Mouse (Mus musculus) lung, postnatal 0 days (tissue): ENCODE measurements around the gene Celsr1. TPM values are rescaled to one million over a fixed set of nuclear protein-coding genes. Genes with fewer than 3 reads are reported as not detected.

ENCODE experiments used
- ATAC-seq: fragments of 200-750 bp; cut with Nextera tagmentation; 2 replicates; pipeline ENCODE4 v1.8.0; 2017; ENCODE audit warnings: moderate library complexity
- DNase-seq: peaks from one replicate; pipeline ENCODE4 v3.0.0-alpha.2; 2016; ENCODE audit warnings: low spot score
- H3K27ac ChIP-seq: fragments of 300-500 bp; sonication (generic); 2 replicates; pipeline ENCODE4 v1.5.1; 2014; ENCODE audit warnings: antibody characterized with exemption, mild to moderate bottlenecking, low read length, mixed read lengths
- H3K27me3 ChIP-seq: fragments of 300-500 bp; sonication (generic); replicated peaks from 2 replicates; pipeline ENCODE4 v1.6.1; 2014; ENCODE audit warnings: low read length, mixed read lengths; ENCODE audit not compliant: insufficient read depth
- H3K36me3 ChIP-seq: fragments of 300-500 bp; sonication (generic); 2 replicates; pipeline ENCODE4 v1.6.1; 2014; ENCODE audit warnings: low read length, mixed read lengths; ENCODE audit not compliant: insufficient read depth
- H3K4me1 ChIP-seq: fragments of 300-500 bp; sonication (generic); 2 replicates; pipeline ENCODE4 v1.6.1; 2014; ENCODE audit warnings: antibody characterized with exemption, low read depth, low read length, mixed read lengths; ENCODE audit not compliant: insufficient read depth
- H3K4me2 ChIP-seq: fragments of 300-500 bp; sonication (generic); replicated peaks from 2 replicates; pipeline ENCODE4 v1.6.1; 2014; ENCODE audit warnings: low read depth, mild to moderate bottlenecking, low read length, moderate library complexity, mixed read lengths
- H3K4me3 ChIP-seq: fragments of 300-500 bp; sonication (generic); 2 replicates; pipeline ENCODE4 v1.5.1; 2014; ENCODE audit warnings: low read depth, low read length
- H3K9ac ChIP-seq: fragments of 300-500 bp; sonication (generic); replicated peaks from 2 replicates; pipeline ENCODE4 v1.6.1; 2014; ENCODE audit warnings: low read depth, mild to moderate bottlenecking
- H3K9me3 ChIP-seq: fragments of 300-500 bp; sonication (generic); 2 replicates; pipeline ENCODE4 v1.6.1; 2016; ENCODE audit warnings: low read length, mixed read lengths
- CTCF ChIP-seq: IDR thresholded peaks from 2 replicates; pipeline ENCODE4 v1.5.1; 2016; ENCODE audit warnings: antibody characterized with exemption, mild to moderate bottlenecking
- EP300 ChIP-seq: IDR thresholded peaks from 2 replicates; pipeline ENCODE4 v1.6.1; 2016; ENCODE audit warnings: antibody characterized with exemption, mild to moderate bottlenecking, control low read depth
- WGBS: fragments of 180-500 bp; shearing (Covaris S2); extraction: QIAGEN DNeasy Blood & Tissue Kit; methylation state at CpG from one replicate; pipeline ENCODE4 v1.1.7; 2014; 5-methylcytosine and 5-hydroxymethylcytosine counted together
- polyA plus RNA-seq: library from polyadenylated mRNA; unstranded; fragments of >200 nt; fragmentation: Nextera tagmentation; extraction: Ambion mirVana; gene quantifications from 2 replicates; pipeline ENCODE4 v1.2.1, GENCODE M21; 2015

Celsr1 gene
- polyA plus RNA-seq, result 2.1 and 2.2 TPM in 2 replicates

GRCm38 (mm10) chr15:86033191-86033841, at the start of gene Celsr1:
TSS of gene Celsr1 (minus strand) at chr15:86033777.
- H3K9ac ChIP-seq, result peak within 1 kb of the TSS; percentile 23; the same call in 1 of the 2 replicates
- peak within 1 kb of the TSS; percentile 87 for H3K4me2 ChIP-seq
- H3K4me1 ChIP-seq, result peaks cover 5% of the 10 kb centered on the region; the same call in 1 of the 2 replicates
- peak within 1 kb of the TSS; percentile 57 for H3K4me3 ChIP-seq
- no peaks in the 10 kb centered on the region for H3K9me3 ChIP-seq
- peak within 1 kb of the TSS; percentile 85 for H3K27ac ChIP-seq
- WGBS, result under 1% methylated on average over 65 of the region's 80 CpGs
- peaks cover 25% of the 10 kb centered on the region for H3K27me3 ChIP-seq
- no peak for TF ChIP-seq EP300
- no peak; the same call in none of the 2 replicates for TF ChIP-seq CTCF
- peak; percentile 38 for DNase-seq
- H3K36me3 ChIP-seq, result no peaks in the 10 kb centered on the region
- ATAC-seq, result peak; percentile 4; the same call in 1 of the 2 replicates

GRCm38 (mm10) chr15:86083261-86083741, 49.7 kb upstream of the Celsr1 start:
- no peaks in the 10 kb centered on the region for H3K27me3 ChIP-seq
- peaks cover 23% of the 10 kb centered on the region for H3K4me1 ChIP-seq
- no peak for TF ChIP-seq EP300
- no peaks in the 10 kb centered on the region for H3K9me3 ChIP-seq
- no peak overlapping the region for H3K4me3 ChIP-seq
- WGBS, result 24% methylated on average over 6 of the region's 6 CpGs
- DNase-seq (peak; percentile 30), ATAC-seq (peak; percentile 11; the same call in 1 of the 2 replicates)
- no peak overlapping the region for H3K9ac ChIP-seq
- H3K27ac ChIP-seq, result no peak overlapping the region
- H3K4me2 ChIP-seq, result no peak overlapping the region
- no peaks in the 10 kb centered on the region for H3K36me3 ChIP-seq

- DNase-seq (no peak), ATAC-seq (no peak)
- no peak overlapping the region for H3K27ac ChIP-seq
- no peaks in the 10 kb centered on the region for H3K9me3 ChIP-seq
- H3K27me3 ChIP-seq, result no peaks in the 10 kb centered on the region
- no peak overlapping the region for H3K4me3 ChIP-seq
- H3K36me3 ChIP-seq, result no peaks in the 10 kb centered on the region
- no peak overlapping the region for H3K9ac ChIP-seq
- no peak for TF ChIP-seq EP300
- TF ChIP-seq CTCF, result no peak
- H3K4me2 ChIP-seq, result no peak overlapping the region
- 81% methylated on average over 11 of the region's 11 CpGs for WGBS
- peaks cover 28% of the 10 kb centered on the region for H3K4me1 ChIP-seq
Measured at GRCm38 (mm10) chr15:86082551-86082961, 49.0 kb upstream of the Celsr1 start.

- no peaks in the 10 kb centered on the region for H3K36me3 ChIP-seq
- H3K27ac ChIP-seq, result no peak overlapping the region
- peaks cover 28% of the 10 kb centered on the region for H3K4me1 ChIP-seq
- no peak for TF ChIP-seq EP300
- no peak for TF ChIP-seq CTCF
- WGBS, result 66% methylated on average over 12 of the region's 12 CpGs
- no peaks in the 10 kb centered on the region for H3K9me3 ChIP-seq
- no peaks in the 10 kb centered on the region for H3K27me3 ChIP-seq
- no peak overlapping the region for H3K4me3 ChIP-seq
- no peak for DNase-seq
- no peak overlapping the region for H3K9ac ChIP-seq
- ATAC-seq, result no peak
- H3K4me2 ChIP-seq, result no peak overlapping the region
Measured at GRCm38 (mm10) chr15:86081654-86082053, 48.1 kb upstream of the Celsr1 start.

GRCm38 (mm10) chr15:86080408-86080807, 46.8 kb upstream of the Celsr1 start:
- Histone ChIP-seq H3K4me3 (no peak overlapping the region), H3K4me2 (no peak overlapping the region), H3K27me3 (no peaks in the 10 kb centered on the region), H3K9me3 (no peaks in the 10 kb centered on the region), H3K27ac (no peak overlapping the region), H3K4me1 (peaks cover 22% of the 10 kb centered on the region), H3K9ac (no peak overlapping the region), H3K36me3 (no peaks in the 10 kb centered on the region)
- TF ChIP-seq CTCF, result no peak
- ATAC-seq (no peak), DNase-seq (no peak)
- WGBS, result 77% methylated on average over 1 of the region's 1 CpGs

GRCm38 (mm10) chr15:86079876-86080275, 46.3 kb upstream of the Celsr1 start:
- Histone ChIP-seq H3K4me1 (peaks cover 19% of the 10 kb centered on the region), H3K9ac (no peak overlapping the region), H3K9me3 (no peaks in the 10 kb centered on the region), H3K27me3 (no peaks in the 10 kb centered on the region), H3K4me3 (no peak overlapping the region), H3K27ac (0 out of 2 replicates have a peak overlapping the region, but pooled peaks have one; percentile 14), H3K36me3 (no peaks in the 10 kb centered on the region), H3K4me2 (no peak overlapping the region)
- ATAC-seq (peak; percentile 25), DNase-seq (peak; percentile 47)
- 0 out of 2 replicates have a peak, but pooled peaks have one; percentile 26 for TF ChIP-seq EP300
- no peak for TF ChIP-seq CTCF
- 62% methylated on average over 4 of the region's 4 CpGs for WGBS
